ENCODE assay signal across 17 mouse cellular contexts in genomic region chr9:42883006-42883759, GRCm38 (mm10).
"Had no signal": no experiment of that assay in that cellular context is flagged by ENCODE, and none has a peak within 500 bp of the region (broad histone marks: within the 10 kb centered on the region; RNA-seq: fewer than 3 reads in every experiment).

No protein-coding gene starts in this region.

- H3K4me3 ChIP-seq: midbrain, embryonic 10.5 days; midbrain, embryonic 12.5 days; myocyte; neural tube, embryonic 13.5 days; neural tube, embryonic 15.5 days had no signal

- H3K4me2 ChIP-seq: lung, embryonic 14.5 days; midbrain, embryonic 12.5 days; neural tube, embryonic 13.5 days; neural tube, embryonic 15.5 days had no signal

- ATAC-seq: midbrain, embryonic 16.5 days had no signal

- H3K9ac ChIP-seq: lung, embryonic 14.5 days; midbrain, embryonic 12.5 days; neural tube, embryonic 13.5 days; neural tube, embryonic 15.5 days had no signal

- H3K27ac ChIP-seq: midbrain, embryonic 10.5 days; midbrain, embryonic 12.5 days; neural tube, embryonic 13.5 days; neural tube, embryonic 15.5 days had no signal

- DNase-seq: lung, adult 18-20 months; lung, embryonic 14.5 days; lung, postnatal 10 days; lung, postnatal 4 days; midbrain, embryonic 14.5 days; retina, postnatal 1 day; right cerebral cortex, postnatal 4 days; spleen, adult 18-20 months; thymus, adult 2 months; thymus, postnatal 25 days; thymus, postnatal 4 days had no signal

- H3K9me3 ChIP-seq: midbrain, embryonic 10.5 days; midbrain, embryonic 12.5 days; neural tube, embryonic 13.5 days; neural tube, embryonic 15.5 days had no signal

- H3K36me3 ChIP-seq: midbrain, embryonic 10.5 days; midbrain, embryonic 12.5 days; neural tube, embryonic 13.5 days; neural tube, embryonic 15.5 days had no signal
